Mouse (Mus musculus): Measurements from ENCODE around the gene Nrbf2. TPM values are rescaled to one million over a fixed set of nuclear protein-coding genes. Genes with fewer than 3 reads are reported as not detected.

Nrbf2 gene
- polyA plus RNA-seq, 1 experiment from 2014 or later = 35.3 TPM

DNA sequence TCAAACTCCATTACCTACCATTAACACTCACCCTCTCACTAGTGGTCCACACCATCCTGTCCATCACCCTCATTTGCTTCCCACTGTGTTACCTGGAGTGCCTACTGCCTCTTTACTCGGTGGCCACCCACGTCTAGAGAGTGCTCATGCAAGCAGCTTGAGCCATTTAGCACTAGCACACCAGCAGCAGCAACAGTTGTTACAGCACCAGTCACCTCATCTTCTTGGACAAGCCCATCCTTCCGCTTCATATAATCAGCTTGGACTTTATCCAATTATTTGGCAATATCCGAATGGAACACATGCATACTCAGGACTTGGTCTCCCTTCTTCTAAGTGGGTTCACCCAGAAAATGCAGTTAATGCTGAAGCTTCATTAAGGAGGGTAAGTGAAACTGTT is 64.9 kb downstream of the Nrbf2 start:
- Histone ChIP-seq H3K4me1 (ENCODE audit: control insufficient read depth, insufficient read depth, low read length) (no peaks in the 10 kb centered on the region), H3K4me3 (ENCODE audit: low read depth, low read length) (no peak overlapping the region), H3K27me3 (ENCODE audit: control insufficient read depth, insufficient read depth, low read length) (no peaks in the 10 kb centered on the region), H3K9ac (replicated peaks; ENCODE audit: low read depth, low read length) (no peak overlapping the region), H3K36me3 (ENCODE audit: control insufficient read depth, insufficient read depth, low read length) (peaks cover 31% of the 10 kb centered on the region), H3K9me3 (ENCODE audit: control insufficient read depth, low read depth, low read length) (no peaks in the 10 kb centered on the region), H3K27ac (ENCODE audit: low read length) (no peak overlapping the region), H3K4me2 (replicated peaks; ENCODE audit: low read depth, low read length) (no peak overlapping the region)
- 89% methylated on average over 4 of the region's 4 CpGs for WGBS
- no peak for ATAC-seq (ENCODE audit: insufficient number of reproducible peaks, insufficient read depth, low FRiP score, low read depth)

- peaks cover 24% of the 10 kb centered on the region for H3K36me3 ChIP-seq (ENCODE audit: control insufficient read depth, insufficient read depth, low read length)
- no peaks in the 10 kb centered on the region for H3K4me1 ChIP-seq (ENCODE audit: control insufficient read depth, insufficient read depth, low read length)
- no peak for ATAC-seq (ENCODE audit: insufficient number of reproducible peaks, insufficient read depth, low FRiP score, low read depth)
- H3K9ac ChIP-seq (replicated peaks; ENCODE audit: low read depth, low read length) = no peak overlapping the region
- H3K4me3 ChIP-seq (ENCODE audit: low read depth, low read length) = no peak overlapping the region
- no peaks in the 10 kb centered on the region for H3K9me3 ChIP-seq (ENCODE audit: control insufficient read depth, low read depth, low read length)
- 93% methylated on average over 18 of the region's 18 CpGs for WGBS
- H3K4me2 ChIP-seq (replicated peaks; ENCODE audit: low read depth, low read length) = no peak overlapping the region
- no peaks in the 10 kb centered on the region for H3K27me3 ChIP-seq (ENCODE audit: control insufficient read depth, insufficient read depth, low read length)
- H3K27ac ChIP-seq (ENCODE audit: low read length) = no peak overlapping the region
Observed at GRCm38 (mm10) chr10:67218873-67219565, 66.1 kb downstream of the Nrbf2 start.

DNA sequence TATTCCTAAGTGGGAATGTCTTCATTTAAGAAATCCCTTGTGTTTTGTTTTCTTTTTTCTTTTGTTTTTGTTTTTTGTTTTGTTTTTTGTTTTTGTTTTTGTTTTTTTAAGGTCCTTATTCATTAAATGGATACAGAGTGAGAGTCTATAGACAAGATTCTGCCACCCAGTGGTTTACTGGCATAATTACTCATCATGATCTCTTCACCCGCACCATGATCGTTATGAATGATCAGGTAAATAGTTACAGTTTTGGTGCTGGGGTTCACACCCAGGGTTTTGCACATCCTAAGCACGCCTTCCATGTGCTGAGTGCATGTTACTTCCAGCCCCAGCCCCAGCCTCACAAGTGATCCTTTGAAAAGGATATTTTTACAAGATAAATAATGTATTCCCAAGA is 68.2 kb downstream of the Nrbf2 start:
- ATAC-seq (ENCODE audit: insufficient number of reproducible peaks, insufficient read depth, low FRiP score, low read depth) = no peak
- WGBS = 82% methylated on average over 3 of the region's 3 CpGs
- Histone ChIP-seq H3K9me3 (ENCODE audit: control insufficient read depth, low read depth, low read length) (no peaks in the 10 kb centered on the region), H3K27ac (ENCODE audit: low read length) (no peak overlapping the region), H3K4me3 (ENCODE audit: low read depth, low read length) (no peak overlapping the region), H3K4me2 (replicated peaks; ENCODE audit: low read depth, low read length) (no peak overlapping the region), H3K27me3 (ENCODE audit: control insufficient read depth, insufficient read depth, low read length) (no peaks in the 10 kb centered on the region), H3K4me1 (ENCODE audit: control insufficient read depth, insufficient read depth, low read length) (no peaks in the 10 kb centered on the region), H3K9ac (replicated peaks; ENCODE audit: low read depth, low read length) (no peak overlapping the region), H3K36me3 (ENCODE audit: control insufficient read depth, insufficient read depth, low read length) (peaks cover 21% of the 10 kb centered on the region)

Other genes starting within 250 kb of the Nrbf2 start
- 55.0 and 58.2 TPM in 2 replicates for gene Jmjd1c, start 189.2 kb downstream of the Nrbf2 start, polyA plus RNA-seq (2014; fragmentation: Nextera tagmentation; extraction: Ambion mirVana)
- 52.6 and 55.6 TPM in 2 replicates for gene Reep3, start 188.4 kb downstream of the Nrbf2 start, polyA plus RNA-seq (2014; fragmentation: Nextera tagmentation; extraction: Ambion mirVana)